ENCODE assay signal across 8 mouse cellular contexts in genomic region chr12:85339947-85340346, GRCm38 (mm10). TPM values are rescaled to one million over a fixed set of nuclear protein-coding genes. Genes with fewer than 3 reads are reported as not detected.
A peak's percentile ranks its signal among the peaks of the same experiment; 100 is the strongest.
DNase-seq lines count a peak whose midpoint lies in the region; ATAC-seq and TF ChIP-seq lines count a peak whose summit lies in the region.

No protein-coding gene starts in this region.

- no peaks in the 10 kb centered on the region for H3K9me3 ChIP-seq in kidney, embryonic 16.5 days (ENCODE audit: low read length)
- H3K9me3 ChIP-seq in megakaryocyte, embryonic 14.5 days, result no peaks in the 10 kb centered on the region
- no peaks in the 10 kb centered on the region for H3K9me3 ChIP-seq in stomach, embryonic 16.5 days (replicated peaks; ENCODE audit: control insufficient read depth, low read length)

- DNase-seq in thymus, adult 2 months, result peak; percentile 5
- DNase-seq in thymus, postnatal 14 days, result no peak
- DNase-seq in right cerebral cortex, postnatal 4 days, result no peak
- DNase-seq in layer of hippocampus, adult 2 months (ENCODE audit: low spot score in 2 of 2), result no peak

- peaks cover 4% of the 10 kb centered on the region for H3K4me1 ChIP-seq in thymus, adult 2 months (replicated peaks; ENCODE audit: control insufficient read depth, insufficient read depth, low read length)
- peaks cover 16% of the 10 kb centered on the region for H3K4me1 ChIP-seq in kidney, embryonic 16.5 days (ENCODE audit: insufficient read depth, low read length)
- H3K4me1 ChIP-seq in megakaryocyte, embryonic 14.5 days, result peaks cover 27% of the 10 kb centered on the region
- peaks cover 20% of the 10 kb centered on the region for H3K4me1 ChIP-seq in stomach, embryonic 16.5 days (ENCODE audit: control insufficient read depth, insufficient read depth, low read length)

- ATAC-seq in erythroblast, adult 5-6 weeks (replicated peaks; ENCODE audit: low FRiP score, poor library complexity, severe bottlenecking), result 0 out of 2 replicates have a peak, but pooled peaks have one; percentile 26
- no peak for ATAC-seq in kidney, embryonic 16.5 days (ENCODE audit: low FRiP score, low TSS enrichment)
- ATAC-seq in stomach, embryonic 16.5 days (ENCODE audit: insufficient read depth, low FRiP score), result no peak

- 14% methylated on average over 4 of the region's 4 CpGs for WGBS in thymus, adult 2 months
- WGBS in kidney, embryonic 16.5 days, result 28% methylated on average over 4 of the region's 4 CpGs
- 46% methylated on average over 4 of the region's 4 CpGs for WGBS in stomach, embryonic 16.5 days

- no peak overlapping the region for H3K4me3 ChIP-seq in thymus, adult 2 months (ENCODE audit: control insufficient read depth, insufficient read depth, low read length)
- peak overlapping the region; percentile 99 for H3K4me3 ChIP-seq in kidney, embryonic 16.5 days (ENCODE audit: low read length)
- H3K4me3 ChIP-seq in megakaryocyte, embryonic 14.5 days (replicated peaks), result peak overlapping the region; percentile 98
- peak overlapping the region; percentile 21; the same call in 1 of the 2 replicates for H3K4me3 ChIP-seq in stomach, embryonic 16.5 days (replicated peaks; ENCODE audit: low read length)
- no peak overlapping the region for H3K4me3 ChIP-seq in layer of hippocampus, adult 2 months

- TF ChIP-seq CTCF in thymus, adult 2 months (IDR thresholded peaks at IDR 0.05; ENCODE audit: borderline replicate concordance, control insufficient read depth, extremely low read depth, insufficient read depth, low read length, poor library complexity), result no peak
- TF ChIP-seq CTCF in layer of hippocampus, adult 2 months (conservative IDR thresholded peaks at IDR 0.05), result no peak

- H3K9ac ChIP-seq in kidney, embryonic 16.5 days (replicated peaks; ENCODE audit: low read length), result no peak overlapping the region
- no peak overlapping the region; the same call in 1 of the 2 replicates for H3K9ac ChIP-seq in stomach, embryonic 16.5 days (ENCODE audit: low read length)

- H3K4me2 ChIP-seq in kidney, embryonic 16.5 days (replicated peaks; ENCODE audit: low read depth, low read length), result peak overlapping the region; percentile 77
- H3K4me2 ChIP-seq in stomach, embryonic 16.5 days (ENCODE audit: low read depth, low read length), result peak overlapping the region; percentile 76

- H3K36me3 ChIP-seq in thymus, adult 2 months (ENCODE audit: control insufficient read depth, insufficient read depth, low read length), result 0 out of 2 replicates have a peak, but pooled peaks cover 5% of the 10 kb centered on the region
- peaks cover 15% of the 10 kb centered on the region; the same call in 1 of the 2 replicates for H3K36me3 ChIP-seq in kidney, embryonic 16.5 days (ENCODE audit: insufficient read depth, low read length)
- H3K36me3 ChIP-seq in megakaryocyte, embryonic 14.5 days (replicated peaks; ENCODE audit: low read length), result peaks cover 50% of the 10 kb centered on the region
- H3K36me3 ChIP-seq in stomach, embryonic 16.5 days (ENCODE audit: control insufficient read depth, insufficient read depth, low read length), result no peaks in the 10 kb centered on the region

- H3K27ac ChIP-seq in thymus, adult 2 months (ENCODE audit: control insufficient read depth, insufficient read depth, low read length), result peak overlapping the region; percentile 45; the same call in 1 of the 2 replicates
- 0 out of 2 replicates have a peak overlapping the region, but pooled peaks have one; percentile 61 for H3K27ac ChIP-seq in kidney, embryonic 16.5 days (ENCODE audit: low read length)
- H3K27ac ChIP-seq in stomach, embryonic 16.5 days (ENCODE audit: low read length), result peak overlapping the region; percentile 21
- H3K27ac ChIP-seq in layer of hippocampus, adult 2 months, result no peak overlapping the region

- H3K27me3 ChIP-seq in thymus, adult 2 months (ENCODE audit: control insufficient read depth, insufficient read depth, low read length), result no peaks in the 10 kb centered on the region
- H3K27me3 ChIP-seq in kidney, embryonic 16.5 days (ENCODE audit: insufficient read depth, low read length), result no peaks in the 10 kb centered on the region
- no peaks in the 10 kb centered on the region for H3K27me3 ChIP-seq in megakaryocyte, embryonic 14.5 days (replicated peaks)
- no peaks in the 10 kb centered on the region for H3K27me3 ChIP-seq in stomach, embryonic 16.5 days (ENCODE audit: control insufficient read depth, insufficient read depth, low read length)

- no peak for TF ChIP-seq POLR2A in thymus, adult 2 months (IDR thresholded peaks at IDR 0.05; ENCODE audit: control insufficient read depth, extremely low read depth, insufficient read depth, low read length, poor library complexity)

RNA-seq across cellular contexts. Expression of gene Nek9, which starts 0.8 kb away (rescaled TPM):
- polyA plus RNA-seq in thymus, adult 2 months (2012; rRNA removed), result 32.1 and 34.7 TPM in 2 replicates
- 5.8 and 11.5 TPM in 2 replicates for total RNA-seq in erythroblast, adult 5-6 weeks (2015; ENCODE audit: low replicate concordance)
- 5.9 and 10.5 TPM in 2 replicates for total RNA-seq in erythroblast, adult 5-6 weeks (2017; ENCODE audit: low replicate concordance)
- 20.7 and 23.9 TPM in 2 replicates for polyA plus RNA-seq in kidney, embryonic 16.5 days (2015; fragmentation: Nextera tagmentation; extraction: Ambion mirVana)
- 2.0 and 2.6 TPM in 2 replicates for polyA plus RNA-seq in megakaryocyte, embryonic 14.5 days (2012; ENCODE audit: insufficient read depth, low replicate concordance)
- 16.8 and 17.1 TPM in 2 replicates for polyA plus RNA-seq in stomach, embryonic 16.5 days (2015; fragmentation: Nextera tagmentation; extraction: Ambion mirVana)
- total RNA-seq in layer of hippocampus, adult 2 months (2021), result 10 to 100 TPM; 34.2 to 35.5 TPM

RNA-seq across cellular contexts. Expression of gene Tmed10, which starts 34.7 kb away (rescaled TPM):
- polyA plus RNA-seq in thymus, adult 2 months (2012; rRNA removed), result 152 and 180 TPM in 2 replicates
- total RNA-seq in erythroblast, adult 5-6 weeks (2015; ENCODE audit: low replicate concordance), result 79.6 and 96.5 TPM in 2 replicates
- total RNA-seq in erythroblast, adult 5-6 weeks (2017; ENCODE audit: low replicate concordance), result 29.9 and 45.4 TPM in 2 replicates
- polyA plus RNA-seq in kidney, embryonic 16.5 days (2015; fragmentation: Nextera tagmentation; extraction: Ambion mirVana), result 347 and 350 TPM in 2 replicates
- 73.8 and 158 TPM in 2 replicates for polyA plus RNA-seq in megakaryocyte, embryonic 14.5 days (2012; ENCODE audit: insufficient read depth, low replicate concordance)
- 383 and 401 TPM in 2 replicates for polyA plus RNA-seq in stomach, embryonic 16.5 days (2015; fragmentation: Nextera tagmentation; extraction: Ambion mirVana)
- total RNA-seq in layer of hippocampus, adult 2 months (2021), result 100 to 1,000 TPM; 156 to 166 TPM

RNA-seq across cellular contexts. Expression of gene Zc2hc1c, which starts 51.6 kb away (rescaled TPM):
- polyA plus RNA-seq in thymus, adult 2 months (2012; rRNA removed), result 0.05 and 0.15 TPM in 2 replicates
- total RNA-seq in erythroblast, adult 5-6 weeks (2015; ENCODE audit: low replicate concordance), result 0.42 TPM in 1 of 2 replicates, not detected in the other
- total RNA-seq in erythroblast, adult 5-6 weeks (2017; ENCODE audit: low replicate concordance), result 0.17 TPM in 1 of 2 replicates, not detected in the other
- polyA plus RNA-seq in kidney, embryonic 16.5 days (2015; fragmentation: Nextera tagmentation; extraction: Ambion mirVana), result 4.1 and 4.4 TPM in 2 replicates
- not detected in 2 replicates for polyA plus RNA-seq in megakaryocyte, embryonic 14.5 days (2012; ENCODE audit: insufficient read depth, low replicate concordance)
- polyA plus RNA-seq in stomach, embryonic 16.5 days (2015; fragmentation: Nextera tagmentation; extraction: Ambion mirVana), result 2.0 and 2.1 TPM in 2 replicates
- total RNA-seq in layer of hippocampus, adult 2 months (2021), result 1 to 10 TPM; 1.2 to 1.3 TPM

RNA-seq across cellular contexts. Expression of gene Acyp1, which starts 51.7 kb away (rescaled TPM):
- 14.2 and 15.3 TPM in 2 replicates for polyA plus RNA-seq in thymus, adult 2 months (2012; rRNA removed)
- total RNA-seq in erythroblast, adult 5-6 weeks (2015; ENCODE audit: low replicate concordance), result 7.9 and 26.1 TPM in 2 replicates
- total RNA-seq in erythroblast, adult 5-6 weeks (2017; ENCODE audit: low replicate concordance), result 13.6 and 21.0 TPM in 2 replicates
- 57.4 and 57.5 TPM in 2 replicates for polyA plus RNA-seq in kidney, embryonic 16.5 days (2015; fragmentation: Nextera tagmentation; extraction: Ambion mirVana)
- polyA plus RNA-seq in megakaryocyte, embryonic 14.5 days (2012; ENCODE audit: insufficient read depth, low replicate concordance), result 29.0 TPM in 1 of 2 replicates, not detected in the other
- polyA plus RNA-seq in stomach, embryonic 16.5 days (2015; fragmentation: Nextera tagmentation; extraction: Ambion mirVana), result 39.5 and 50.6 TPM in 2 replicates
- total RNA-seq in layer of hippocampus, adult 2 months (2021), result 10 to 100 TPM; 26.9 to 31.7 TPM

Comparison
In these comparisons a context has a peak if more than half of its experiments do, and no peak if none do; other contexts are left out.
1. H3K4me3 ChIP-seq: peak in kidney, embryonic 16.5 days (single experiment), megakaryocyte, embryonic 14.5 days (single experiment) and stomach, embryonic 16.5 days (single experiment); none in thymus, adult 2 months (single experiment) and layer of hippocampus, adult 2 months (single experiment).